Mouse (Mus musculus) thymus, postnatal 10 days (tissue): ENCODE measurements at regions not wholly inside any gene's neighbourhood (a gene's known extent, or its start where the extent isn't known, plus 50 kb on each side); places are given as distances from the start of the nearest gene placed in this dataset.
A peak's percentile ranks its signal among the peaks of the same experiment; 100 is the strongest.

ENCODE experiments used
- DNase-seq, 2 experiments: peaks; one replicate each; pipeline ENCODE4 v3.0.0; 2021; ENCODE audit warnings: low spot score in 2 of 2

DNA sequence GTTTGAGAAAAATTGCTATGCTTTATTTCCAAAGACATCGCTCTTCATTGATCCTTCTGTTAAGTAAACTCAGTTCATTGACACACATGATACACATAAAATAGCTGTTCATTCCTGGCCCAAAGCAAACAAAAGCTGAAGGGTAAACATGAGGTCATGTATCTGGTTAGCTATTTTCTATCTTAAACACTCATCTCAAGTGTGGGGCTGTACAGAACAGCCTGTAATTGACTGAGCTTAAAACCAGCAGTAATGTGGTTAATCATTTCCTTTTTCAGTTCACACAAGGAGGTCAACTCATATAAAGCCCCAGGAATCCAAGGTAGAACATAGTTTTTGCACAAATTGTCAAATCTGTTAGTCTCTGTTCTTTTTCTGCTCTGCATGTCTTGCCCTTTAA is 94.5 kb downstream of the Cldn17 start:
- no peak for DNase-seq

DNA sequence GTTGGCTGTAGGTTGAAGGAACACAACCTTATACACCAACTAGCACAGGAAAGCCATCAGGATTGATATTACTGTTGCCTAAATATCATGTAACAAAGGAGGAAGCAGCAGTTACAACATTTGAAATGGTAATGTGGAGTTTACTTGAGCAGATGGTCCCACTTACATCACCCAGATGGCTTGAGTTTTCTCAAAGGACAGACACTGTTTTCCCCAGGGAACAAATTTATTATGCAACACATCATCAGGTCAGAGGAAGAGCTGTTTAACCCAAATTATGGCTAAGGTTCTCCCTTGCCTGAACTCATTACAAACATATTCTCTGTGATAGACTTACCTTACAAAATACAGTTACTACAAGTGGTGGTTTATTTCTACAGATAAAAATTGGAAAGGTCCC is 98.6 kb downstream of the Cldn17 start:
- no peak for DNase-seq

DNA sequence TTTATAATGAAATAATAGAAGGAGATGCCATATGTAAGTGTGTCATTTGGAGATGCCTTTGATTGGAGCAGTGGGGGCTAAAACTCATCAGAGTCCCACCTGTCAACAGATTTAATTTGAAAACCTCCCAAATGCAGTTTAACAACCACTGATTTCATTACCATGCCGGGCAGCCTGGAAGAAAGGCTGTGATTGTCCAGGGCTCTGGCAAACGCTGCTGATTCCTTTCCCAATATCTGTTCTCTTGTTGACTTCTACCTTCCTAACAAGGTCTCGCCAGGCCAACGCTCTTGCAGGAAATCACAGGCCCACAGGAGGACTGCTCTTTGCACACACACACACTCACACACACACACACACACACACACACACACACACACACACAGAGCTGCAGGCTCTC is 102.4 kb downstream of the Cldn17 start:
- DNase-seq, result no peak

DNA sequence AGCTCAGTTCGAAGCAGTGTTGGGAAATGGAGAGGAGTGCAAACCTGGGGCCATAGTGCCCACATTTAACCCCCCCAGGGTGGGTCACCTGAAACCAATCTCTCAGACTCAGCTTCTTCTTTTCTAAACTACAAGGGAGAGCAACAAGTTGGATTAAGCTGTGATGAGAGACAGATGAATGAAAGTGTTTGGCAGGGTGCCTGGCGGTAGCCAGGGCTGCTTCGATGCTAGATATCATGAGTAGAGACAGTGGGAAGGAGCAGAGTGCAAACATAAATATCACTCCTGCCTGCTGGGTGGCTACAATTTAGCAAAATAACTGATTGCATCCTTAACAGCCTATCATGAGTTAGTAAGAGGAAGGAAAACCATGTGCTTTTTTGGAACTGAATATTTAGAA is 106.9 kb downstream of the Cldn17 start:
- DNase-seq, result no peak

DNA sequence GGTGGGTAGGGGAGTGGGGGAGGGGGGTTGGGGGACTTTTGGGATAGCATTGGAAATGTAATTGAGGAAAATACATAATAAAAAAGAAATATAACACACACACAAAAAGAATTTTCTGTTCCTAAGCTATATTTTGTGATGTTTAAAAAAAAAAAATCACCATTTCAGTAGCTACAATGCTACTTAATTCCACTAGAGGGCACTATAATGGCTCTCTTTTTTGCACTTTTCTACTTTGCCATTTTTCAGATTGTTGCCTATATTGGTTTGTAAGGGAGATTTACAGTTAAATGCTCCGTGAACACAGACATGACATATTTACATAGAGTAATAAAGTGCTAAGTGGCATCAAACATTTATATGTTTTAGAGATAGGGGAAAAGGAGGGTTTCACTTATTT is 102.7 kb upstream of the Grik1 start:
- DNase-seq, result no peak

DNA sequence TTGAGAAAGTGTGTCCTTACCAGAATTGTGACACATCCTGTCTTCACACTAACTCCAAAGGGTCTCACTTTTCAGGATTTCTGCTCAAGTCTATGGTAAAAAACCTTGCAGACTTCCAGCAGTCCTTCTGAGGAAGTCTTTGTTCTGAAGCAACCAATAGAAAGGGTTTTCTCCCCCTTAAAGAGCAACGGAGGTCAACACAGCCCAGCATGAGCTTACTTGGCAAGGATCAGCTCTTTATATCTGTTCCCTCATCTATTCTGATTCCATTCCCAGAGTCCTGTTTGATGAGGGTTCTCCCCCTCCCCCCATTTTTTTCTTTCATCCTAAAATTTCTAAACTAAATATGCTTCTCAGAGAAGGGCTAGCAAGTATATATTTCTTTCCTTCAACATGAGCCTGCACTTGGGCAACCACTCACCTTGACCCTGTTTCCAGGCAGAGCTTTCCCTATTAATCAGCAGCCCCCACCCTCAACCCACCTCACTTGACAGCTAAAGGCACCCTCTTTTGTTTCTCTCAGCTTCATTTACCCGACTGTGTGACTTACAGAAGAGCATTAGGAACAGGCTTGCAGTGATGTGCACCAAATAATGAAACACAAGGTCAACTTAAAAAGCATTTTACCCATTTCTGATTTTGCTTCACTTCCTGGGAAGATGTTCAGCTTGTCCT is 91.7 kb upstream of the Grik1 start:
- DNase-seq, result no peak

DNA sequence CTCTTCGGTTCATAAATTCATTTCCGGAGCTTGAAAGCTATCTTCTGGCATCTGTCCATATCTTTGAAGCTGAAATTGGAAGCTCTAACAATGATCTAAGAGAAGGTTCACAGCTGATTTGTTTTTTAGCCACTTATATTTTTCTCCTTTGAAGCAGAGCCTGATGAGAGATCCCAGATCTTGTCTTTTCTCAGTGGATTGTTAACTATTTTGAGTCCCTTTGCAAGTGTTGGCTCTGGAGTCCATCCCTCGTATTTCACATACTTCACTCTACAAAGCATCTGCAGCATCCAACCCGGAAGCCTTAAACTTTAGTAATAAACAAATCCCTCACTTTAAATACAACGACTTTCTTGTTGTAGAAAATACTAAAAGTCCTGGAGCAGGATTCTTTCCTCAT is 85.6 kb upstream of the Grik1 start:
- no peak for DNase-seq

DNA sequence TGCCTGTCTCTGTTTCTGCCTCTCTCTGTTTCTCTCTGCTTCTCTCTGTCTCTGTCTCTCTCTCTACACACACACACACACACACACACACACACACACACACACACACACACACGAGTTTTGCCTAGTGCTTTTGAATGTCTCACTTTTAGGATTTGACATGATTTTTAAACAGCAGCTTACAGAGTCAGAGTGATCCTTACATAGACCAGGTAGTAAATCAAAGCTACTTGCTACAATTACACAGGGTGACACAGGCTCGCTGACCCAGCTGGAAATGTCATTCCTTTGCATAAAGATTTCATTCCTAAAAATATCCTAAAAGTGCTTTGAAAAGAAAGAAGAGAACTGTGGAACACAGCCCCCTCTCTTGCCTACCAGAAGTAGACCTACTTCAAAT is 84.5 kb upstream of the Grik1 start:
- no peak for DNase-seq

DNA sequence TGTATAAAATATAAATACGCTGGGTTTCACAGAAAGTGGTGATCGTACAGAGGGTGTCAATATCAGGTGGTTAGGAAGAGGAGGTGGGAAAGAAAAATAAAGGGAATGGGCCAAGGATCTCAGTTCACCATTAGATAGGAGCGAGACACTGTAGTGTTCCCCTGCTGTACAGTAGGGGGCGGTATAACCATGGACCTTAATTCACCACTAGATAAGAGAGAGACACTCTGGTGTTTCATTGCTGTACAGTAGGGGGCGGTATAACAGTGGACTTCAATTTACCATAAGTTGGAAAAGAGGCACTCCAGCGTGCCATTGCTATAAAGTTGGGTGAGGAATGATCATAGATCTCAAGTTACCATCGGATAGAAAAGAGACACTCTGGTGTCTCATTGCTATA is 82.0 kb upstream of the Grik1 start:
- DNase-seq, result peak; percentile 22 to 66

DNA sequence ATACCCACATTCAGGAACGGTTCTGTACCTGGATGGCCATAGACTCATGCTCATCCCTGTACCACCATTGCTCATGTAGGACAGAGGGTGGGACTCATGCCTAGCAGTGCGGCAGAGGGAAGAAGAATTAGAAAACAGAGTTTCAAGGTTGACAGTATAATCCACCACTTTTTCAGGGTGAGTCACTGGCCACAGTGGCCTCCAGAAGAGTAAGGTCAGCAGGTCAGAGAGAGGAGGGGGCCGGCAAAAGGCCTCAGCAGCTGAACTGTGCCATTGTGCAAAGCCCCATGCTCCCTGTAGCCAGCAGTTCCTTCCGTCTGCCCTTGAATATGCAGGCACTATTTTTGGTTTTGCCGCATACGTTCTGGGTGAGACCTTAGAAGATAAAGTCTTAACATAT is 78.1 kb upstream of the Grik1 start:
- DNase-seq, result no peak

DNA sequence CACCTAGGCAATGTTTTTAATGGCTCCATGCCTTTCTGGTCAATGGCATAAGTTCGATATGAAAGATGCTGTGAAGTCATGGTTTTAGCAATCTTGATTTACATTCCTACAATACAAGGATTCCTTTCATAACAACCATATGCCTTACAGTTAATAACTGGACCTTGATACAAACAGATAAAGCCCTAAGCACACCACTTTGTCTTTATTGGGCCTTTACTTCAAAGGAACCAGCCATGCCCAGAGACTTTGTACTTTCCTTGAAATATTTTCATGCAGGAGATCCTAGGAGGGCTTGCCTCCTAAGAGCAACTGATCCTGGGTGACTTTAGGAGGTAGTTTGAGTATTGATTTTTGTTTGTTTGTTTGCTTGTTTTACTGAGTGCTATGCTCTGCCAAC is 77.1 kb upstream of the Grik1 start:
- DNase-seq, result no peak

DNA sequence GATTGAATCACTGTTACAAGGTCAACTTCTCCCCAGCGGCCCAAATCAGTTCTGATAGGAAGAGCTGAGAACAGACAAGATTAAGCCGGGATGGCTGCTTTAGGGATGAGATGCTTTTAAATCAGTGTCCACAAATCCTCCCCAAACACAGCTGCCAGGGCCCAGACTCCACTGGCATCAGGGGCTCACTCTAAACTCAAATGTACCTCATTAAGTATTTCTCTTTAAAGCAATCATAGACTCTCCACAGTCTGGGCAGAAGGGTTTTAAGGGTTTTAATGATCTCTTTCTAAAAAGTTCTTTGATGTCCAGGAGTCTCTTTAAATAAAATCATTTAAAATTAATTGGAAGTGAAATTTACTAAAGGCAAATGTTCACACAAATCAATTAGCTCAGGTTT is 70.0 kb upstream of the Grik1 start:
- no peak for DNase-seq
